Mouse (Mus musculus): ENCODE data around the gene Cnnm3.

Cnnm3 gene

DNA sequence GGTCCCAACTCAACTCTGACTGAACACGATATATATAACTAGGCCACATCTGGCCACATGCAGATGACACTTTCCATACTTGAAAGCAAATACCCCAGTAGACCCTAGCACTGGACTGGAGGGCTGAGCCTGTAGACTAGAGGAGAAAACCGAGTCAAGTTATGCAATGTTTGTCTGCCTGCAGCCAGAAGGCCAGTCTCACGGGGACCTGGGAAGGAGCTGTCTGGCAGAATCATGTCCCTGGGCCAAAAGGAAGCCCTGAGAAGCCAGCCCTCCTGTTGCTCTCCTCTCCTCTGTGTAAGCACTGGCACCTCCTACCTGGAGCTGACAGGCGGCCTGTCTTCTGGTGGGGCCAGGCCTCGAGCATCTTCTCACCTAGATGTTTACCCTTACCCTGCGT lies 63.7 kb downstream of the Cnnm3 start:
- DNase-seq (ENCODE audit: low spot score) = no peak

DNA sequence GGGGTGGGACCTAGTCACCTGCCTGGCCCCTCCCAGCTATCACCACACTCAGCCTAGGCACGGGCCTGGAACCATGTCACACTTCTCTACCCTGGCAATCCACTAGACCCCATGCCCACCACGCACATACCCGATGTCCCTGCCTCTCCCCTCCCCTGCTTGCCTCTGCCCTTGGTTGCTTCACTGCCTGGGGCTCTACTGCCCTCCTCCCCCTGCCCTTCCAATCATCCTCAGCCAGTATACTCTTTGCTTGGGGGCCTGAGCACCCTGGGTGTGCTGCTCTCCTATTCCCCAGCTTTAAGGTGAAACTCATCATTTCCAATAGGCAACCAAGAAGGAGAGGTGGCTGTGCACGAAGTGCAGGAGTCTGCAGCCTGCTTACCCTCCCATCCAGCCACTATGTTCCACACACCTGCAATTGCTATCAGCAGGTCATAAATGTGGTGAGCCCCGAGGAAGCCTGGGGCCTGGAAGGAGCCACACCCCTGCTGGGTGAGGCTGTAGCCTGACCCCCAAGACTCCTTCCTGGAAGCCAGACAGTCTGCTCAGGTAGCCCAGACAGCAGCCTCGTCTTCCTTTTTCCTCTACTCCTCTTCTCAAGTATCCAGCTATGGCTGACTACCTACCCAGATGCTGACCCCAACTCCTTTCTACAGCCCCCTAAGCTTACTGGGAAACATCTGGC lies 65.5 kb downstream of the Cnnm3 start:
- no peak for DNase-seq (ENCODE audit: low spot score)

Data from MN1 (cell line).